Mouse (Mus musculus): Measurements from ENCODE around the gene Zfp710. TPM values are rescaled to one million over a fixed set of nuclear protein-coding genes. Genes with fewer than 3 reads are reported as not detected.

Gene Zfp710
- polyA plus RNA-seq, 1 experiment from 2014 or later: 12.2 TPM

GRCm38 (mm10) chr7:80060012-80060778 is 35.6 kb downstream of the Zfp710 start:
- Histone ChIP-seq H3K27me3 (replicated peaks; ENCODE audit: control insufficient read depth, insufficient read depth, low read length) (no peaks in the 10 kb centered on the region), H3K9me3 (ENCODE audit: control insufficient read depth, low read length) (no peaks in the 10 kb centered on the region), H3K4me2 (ENCODE audit: low read depth, low read length) (peak overlapping the region; percentile 14; the same call in 1 of the 2 replicates), H3K27ac (ENCODE audit: low read length) (peak overlapping the region; percentile 94), H3K9ac (ENCODE audit: low read depth, low read length) (no peak overlapping the region), H3K36me3 (ENCODE audit: control insufficient read depth, insufficient read depth, low read length) (no peaks in the 10 kb centered on the region), H3K4me1 (ENCODE audit: control insufficient read depth, insufficient read depth, low read length) (peaks cover 62% of the 10 kb centered on the region), H3K4me3 (ENCODE audit: low read length) (no peak overlapping the region)
- WGBS: 65% methylated on average over 10 of the region's 10 CpGs
- ATAC-seq: peak; percentile 72

DNA sequence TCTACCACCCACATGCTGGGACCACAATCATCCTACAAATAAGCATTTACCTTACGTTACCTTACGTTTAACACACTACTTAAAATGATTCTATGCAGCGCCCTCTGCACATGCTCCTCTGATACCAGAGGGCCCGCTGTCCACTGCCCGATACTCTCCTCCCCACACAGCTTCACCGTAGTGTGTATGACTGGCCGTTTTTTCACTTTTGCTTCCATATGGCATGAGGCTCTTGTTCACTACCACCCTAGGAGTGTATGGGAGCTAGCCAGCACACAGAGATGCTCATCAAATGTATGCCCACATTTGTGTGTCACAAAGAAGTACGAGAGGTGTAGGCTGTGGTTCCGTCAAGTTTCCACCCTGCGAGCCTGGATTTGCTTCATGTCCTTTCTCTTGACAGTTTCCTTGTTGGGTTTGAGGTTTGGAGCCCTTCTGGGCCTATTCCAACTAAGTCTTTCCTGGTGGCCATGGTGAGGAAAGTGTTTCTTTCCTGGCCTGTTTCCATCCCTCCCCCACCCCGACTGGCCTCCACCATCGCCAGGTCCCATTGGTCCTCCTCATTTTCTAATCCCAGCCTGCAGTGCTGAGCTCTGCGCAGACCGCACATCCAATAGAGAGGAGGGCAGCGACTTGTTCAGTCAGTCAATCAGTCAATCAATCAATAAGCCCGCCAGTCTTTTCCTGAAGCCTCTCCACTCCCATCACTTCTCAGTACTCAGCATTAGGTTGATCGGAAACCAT is 37.6 kb downstream of the Zfp710 start:
- 90% methylated on average over 17 of the region's 17 CpGs for WGBS
- peaks cover 42% of the 10 kb centered on the region for H3K4me1 ChIP-seq (ENCODE audit: control insufficient read depth, insufficient read depth, low read length)
- H3K27me3 ChIP-seq (replicated peaks; ENCODE audit: control insufficient read depth, insufficient read depth, low read length): no peaks in the 10 kb centered on the region

DNA sequence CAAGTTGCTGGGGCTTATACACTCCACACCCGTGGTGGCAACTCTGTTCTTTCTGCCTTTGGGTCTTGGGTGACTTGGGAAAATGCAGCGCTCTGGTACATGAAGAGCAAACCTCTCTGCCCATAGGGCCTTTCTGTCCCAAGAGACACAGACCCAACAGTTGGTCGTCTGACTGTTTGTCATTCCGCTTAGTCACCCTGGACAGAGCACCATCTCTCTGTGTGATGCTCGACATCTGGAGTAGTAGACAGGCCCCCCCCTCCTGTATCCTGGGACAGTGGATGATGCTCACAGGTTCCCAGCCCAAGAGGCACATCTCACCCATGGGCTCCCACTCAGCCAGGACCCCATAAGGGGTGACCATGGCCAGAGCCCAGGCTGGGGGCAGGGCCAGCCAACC is 38.6 kb downstream of the Zfp710 start:
- H3K4me3 ChIP-seq (ENCODE audit: low read length): no peak overlapping the region
- 78% methylated on average over 5 of the region's 5 CpGs for WGBS
- H3K27ac ChIP-seq (ENCODE audit: low read length): no peak overlapping the region
- H3K27me3 ChIP-seq (replicated peaks; ENCODE audit: control insufficient read depth, insufficient read depth, low read length): no peaks in the 10 kb centered on the region
- no peak overlapping the region for H3K4me2 ChIP-seq (ENCODE audit: low read depth, low read length)
- H3K36me3 ChIP-seq (ENCODE audit: control insufficient read depth, insufficient read depth, low read length): no peaks in the 10 kb centered on the region
- ATAC-seq: no peak
- H3K9ac ChIP-seq (ENCODE audit: low read depth, low read length): no peak overlapping the region
- no peaks in the 10 kb centered on the region for H3K9me3 ChIP-seq (ENCODE audit: control insufficient read depth, low read length)
- peaks cover 32% of the 10 kb centered on the region for H3K4me1 ChIP-seq (ENCODE audit: control insufficient read depth, insufficient read depth, low read length)

More for the DNA sequence above, 37.6 kb downstream of the Zfp710 start:
- no peak for ATAC-seq
- no peak overlapping the region for H3K4me2 ChIP-seq (ENCODE audit: low read depth, low read length)
- H3K9me3 ChIP-seq (ENCODE audit: control insufficient read depth, low read length): no peaks in the 10 kb centered on the region
- H3K27ac ChIP-seq (ENCODE audit: low read length): no peak overlapping the region
- no peak overlapping the region for H3K4me3 ChIP-seq (ENCODE audit: low read length)
- no peaks in the 10 kb centered on the region for H3K36me3 ChIP-seq (ENCODE audit: control insufficient read depth, insufficient read depth, low read length)
- no peak overlapping the region for H3K9ac ChIP-seq (ENCODE audit: low read depth, low read length)

GRCm38 (mm10) chr7:80063902-80064736 is 39.5 kb downstream of the Zfp710 start:
- H3K9me3 ChIP-seq (ENCODE audit: control insufficient read depth, low read length): no peaks in the 10 kb centered on the region
- H3K4me1 ChIP-seq (ENCODE audit: control insufficient read depth, insufficient read depth, low read length): peaks cover 26% of the 10 kb centered on the region
- no peak overlapping the region for H3K4me2 ChIP-seq (ENCODE audit: low read depth, low read length)
- 72% methylated on average over 15 of the region's 15 CpGs for WGBS
- no peak overlapping the region for H3K27ac ChIP-seq (ENCODE audit: low read length)
- no peaks in the 10 kb centered on the region for H3K36me3 ChIP-seq (ENCODE audit: control insufficient read depth, insufficient read depth, low read length)
- H3K9ac ChIP-seq (ENCODE audit: low read depth, low read length): no peak overlapping the region
- H3K27me3 ChIP-seq (replicated peaks; ENCODE audit: control insufficient read depth, insufficient read depth, low read length): no peaks in the 10 kb centered on the region
- no peak overlapping the region for H3K4me3 ChIP-seq (ENCODE audit: low read length)
- ATAC-seq: no peak

DNA sequence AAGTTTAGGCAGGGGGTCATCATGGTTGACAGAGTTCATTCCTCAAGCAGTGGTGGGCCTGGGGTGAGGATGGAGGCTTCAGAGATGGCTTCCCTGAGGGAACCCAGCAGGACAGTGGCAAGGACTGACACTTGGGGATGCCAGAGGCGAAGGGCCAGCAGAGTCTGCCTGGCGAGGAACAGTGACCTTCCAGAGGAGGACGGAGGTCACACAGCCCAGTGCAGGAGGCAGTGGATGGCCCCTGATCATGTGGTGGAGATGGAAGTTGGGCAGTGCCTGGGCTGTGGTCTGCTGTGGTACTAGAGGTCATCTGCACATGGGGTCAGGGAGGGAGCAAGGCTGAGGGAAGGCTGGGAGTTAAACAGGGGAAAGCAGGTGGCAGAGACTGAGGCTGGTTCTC is 40.6 kb downstream of the Zfp710 start:
- no peaks in the 10 kb centered on the region for H3K36me3 ChIP-seq (ENCODE audit: control insufficient read depth, insufficient read depth, low read length)
- H3K27ac ChIP-seq (ENCODE audit: low read length): no peak overlapping the region
- no peaks in the 10 kb centered on the region for H3K9me3 ChIP-seq (ENCODE audit: control insufficient read depth, low read length)
- H3K4me1 ChIP-seq (ENCODE audit: control insufficient read depth, insufficient read depth, low read length): peaks cover 28% of the 10 kb centered on the region
- H3K9ac ChIP-seq (ENCODE audit: low read depth, low read length): no peak overlapping the region
- no peak for ATAC-seq
- H3K4me2 ChIP-seq (ENCODE audit: low read depth, low read length): no peak overlapping the region
- 80% methylated on average over 3 of the region's 3 CpGs for WGBS
- no peak overlapping the region for H3K4me3 ChIP-seq (ENCODE audit: low read length)
- no peaks in the 10 kb centered on the region for H3K27me3 ChIP-seq (replicated peaks; ENCODE audit: control insufficient read depth, insufficient read depth, low read length)

GRCm38 (mm10) chr7:80066675-80067455 is 42.3 kb downstream of the Zfp710 start:
- H3K36me3 ChIP-seq (ENCODE audit: control insufficient read depth, insufficient read depth, low read length): no peaks in the 10 kb centered on the region
- no peak for ATAC-seq
- H3K27ac ChIP-seq (ENCODE audit: low read length): no peak overlapping the region
- no peaks in the 10 kb centered on the region for H3K9me3 ChIP-seq (ENCODE audit: control insufficient read depth, low read length)
- H3K4me2 ChIP-seq (ENCODE audit: low read depth, low read length): no peak overlapping the region
- no peaks in the 10 kb centered on the region for H3K27me3 ChIP-seq (replicated peaks; ENCODE audit: control insufficient read depth, insufficient read depth, low read length)
- peaks cover 25% of the 10 kb centered on the region for H3K4me1 ChIP-seq (ENCODE audit: control insufficient read depth, insufficient read depth, low read length)
- H3K4me3 ChIP-seq (ENCODE audit: low read length): no peak overlapping the region
- H3K9ac ChIP-seq (ENCODE audit: low read depth, low read length): no peak overlapping the region
- 68% methylated on average over 13 of the region's 13 CpGs for WGBS

DNA sequence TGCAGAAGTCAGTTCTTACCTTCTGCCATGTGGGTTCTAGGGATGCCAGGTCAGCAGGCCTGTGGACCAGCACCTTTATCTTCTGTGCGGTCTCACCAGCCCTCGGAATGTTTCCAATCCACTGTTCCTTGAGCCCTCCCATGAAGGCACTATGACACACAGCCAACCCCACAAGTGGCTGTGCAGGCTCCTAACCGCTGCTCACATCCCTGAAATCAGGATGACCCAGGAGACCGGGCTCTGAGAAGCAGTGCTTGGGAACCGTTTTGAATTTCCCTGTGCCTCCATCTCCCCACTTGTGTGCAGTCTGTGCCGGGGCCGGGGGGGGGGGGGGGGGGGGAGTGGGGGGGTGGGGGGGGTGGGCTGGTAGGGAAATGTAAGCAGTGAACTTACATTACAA is 43.7 kb downstream of the Zfp710 start:
- Histone ChIP-seq H3K9me3 (ENCODE audit: control insufficient read depth, low read length) (no peaks in the 10 kb centered on the region), H3K27ac (ENCODE audit: low read length) (no peak overlapping the region), H3K4me2 (ENCODE audit: low read depth, low read length) (no peak overlapping the region), H3K36me3 (ENCODE audit: control insufficient read depth, insufficient read depth, low read length) (no peaks in the 10 kb centered on the region), H3K27me3 (replicated peaks; ENCODE audit: control insufficient read depth, insufficient read depth, low read length) (no peaks in the 10 kb centered on the region), H3K9ac (ENCODE audit: low read depth, low read length) (no peak overlapping the region), H3K4me3 (ENCODE audit: low read length) (no peak overlapping the region), H3K4me1 (ENCODE audit: control insufficient read depth, insufficient read depth, low read length) (peaks cover 26% of the 10 kb centered on the region)
- no peak for ATAC-seq
- 74% methylated on average over 6 of the region's 7 CpGs for WGBS

DNA sequence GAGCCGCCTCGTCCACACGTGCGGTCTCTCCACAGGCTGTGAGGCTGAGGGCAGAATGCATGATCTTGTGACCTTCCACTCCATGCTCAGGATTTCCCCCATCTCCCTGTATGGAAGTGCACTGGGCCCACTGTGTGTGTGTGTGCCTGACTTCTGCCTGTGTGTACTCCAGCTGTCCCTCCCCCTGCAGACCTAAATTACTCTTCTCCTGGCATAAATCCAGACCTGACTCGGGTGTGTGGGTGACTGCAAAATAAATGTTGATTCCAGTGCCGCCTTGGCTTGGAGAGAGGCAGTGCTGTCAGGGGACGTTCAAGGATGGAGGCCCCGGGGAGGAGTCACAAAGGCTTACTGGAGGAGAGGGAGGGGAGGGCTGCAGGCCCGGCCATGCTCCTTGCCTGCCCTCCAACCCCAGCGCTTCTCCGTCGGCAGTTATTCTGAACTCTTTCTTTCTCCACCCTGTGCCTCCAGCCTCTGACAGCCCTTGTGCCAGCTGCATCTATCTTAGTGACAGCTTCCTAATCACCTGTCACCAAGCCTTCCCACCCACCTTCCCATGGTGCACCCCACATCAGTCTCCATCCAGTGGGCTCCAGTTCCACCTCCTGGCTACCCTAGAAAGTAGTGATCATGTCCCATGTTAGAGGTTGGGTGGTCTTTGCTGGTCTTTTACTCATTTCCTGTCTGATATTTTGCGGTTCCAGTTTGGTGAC is 45.2 kb downstream of the Zfp710 start:
- Histone ChIP-seq H3K36me3 (ENCODE audit: control insufficient read depth, insufficient read depth, low read length) (no peaks in the 10 kb centered on the region), H3K4me3 (ENCODE audit: low read length) (no peak overlapping the region), H3K27me3 (replicated peaks; ENCODE audit: control insufficient read depth, insufficient read depth, low read length) (no peaks in the 10 kb centered on the region), H3K9me3 (ENCODE audit: control insufficient read depth, low read length) (no peaks in the 10 kb centered on the region), H3K9ac (ENCODE audit: low read depth, low read length) (peak overlapping the region; percentile 17; the same call in 1 of the 2 replicates), H3K4me2 (ENCODE audit: low read depth, low read length) (no peak overlapping the region), H3K27ac (ENCODE audit: low read length) (peak overlapping the region; percentile 58), H3K4me1 (ENCODE audit: control insufficient read depth, insufficient read depth, low read length) (peaks cover 30% of the 10 kb centered on the region)
- 18% methylated on average over 13 of the region's 13 CpGs for WGBS
- ATAC-seq: peak; percentile 70
